Mouse (Mus musculus) brain, embryonic 14.5 days (tissue): ENCODE measurements around the gene Ipo9.

Experiments
- CTCF ChIP-seq: fragments of 200-500 bp; IDR thresholded peaks from 2 replicates; pipeline ENCODE4 v1.5.1; 2012; ENCODE audit warnings: inconsistent platforms, mild to moderate bottlenecking, moderate library complexity, borderline replicate concordance; ENCODE audit not compliant: insufficient read depth, insufficient read length; ENCODE audit errors: extremely low read depth
- POLR2A ChIP-seq: fragments of 200-500 bp; IDR thresholded peaks from 2 replicates; pipeline ENCODE4 v1.6.1; 2012; ENCODE audit warnings: mild to moderate bottlenecking, inconsistent platforms, borderline replicate concordance; ENCODE audit not compliant: poor library complexity, insufficient read depth, insufficient read length, severe bottlenecking; ENCODE audit errors: extremely low read depth

DNA sequence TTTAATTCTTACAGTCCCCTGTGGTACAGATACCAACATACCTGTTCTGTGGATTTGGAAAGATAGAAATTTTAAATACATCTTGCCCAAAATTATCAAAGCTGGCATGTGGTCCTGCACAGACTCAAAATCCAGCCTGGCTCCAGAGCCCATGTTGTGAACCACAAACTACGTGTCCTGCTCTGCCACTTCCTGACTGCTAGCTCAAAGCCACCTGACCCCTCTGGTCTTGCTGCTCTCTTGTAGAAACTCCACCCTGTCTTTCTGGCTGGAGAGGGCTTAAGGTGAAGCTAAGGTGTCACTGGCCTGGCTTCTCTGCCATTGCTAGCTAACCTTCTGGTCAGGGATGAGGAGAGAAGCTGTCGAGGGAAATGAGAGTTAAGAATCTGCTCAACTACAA, 51.3 kb downstream of the Ipo9 start:
- TF ChIP-seq CTCF, result no peak
- TF ChIP-seq POLR2A, result no peak
